Mouse (Mus musculus) gastrocnemius, adult 18-20 months (tissue): ENCODE data around the gene Nyap2. TPM values are rescaled to one million over a fixed set of nuclear protein-coding genes. Genes with fewer than 3 reads are reported as not detected.
"Not testable (repeated sequence)": the region's sequence is repeated elsewhere in the genome, so short reads cannot be mapped to it uniquely, and the experiment has no call there.

Source experiments
- DNase-seq: peaks from one replicate; pipeline ENCODE4 v3.0.0; 2021; ENCODE audit warnings: low spot score
- total RNA-seq, 2 experiments: library from RNA; stranded (reverse); gene quantifications; 2 replicates each; pipeline ENCODE4 v1.2.3; 2021

The Nyap2 gene
- total RNA-seq, 2 experiments from 2014 or later: not detected

DNA sequence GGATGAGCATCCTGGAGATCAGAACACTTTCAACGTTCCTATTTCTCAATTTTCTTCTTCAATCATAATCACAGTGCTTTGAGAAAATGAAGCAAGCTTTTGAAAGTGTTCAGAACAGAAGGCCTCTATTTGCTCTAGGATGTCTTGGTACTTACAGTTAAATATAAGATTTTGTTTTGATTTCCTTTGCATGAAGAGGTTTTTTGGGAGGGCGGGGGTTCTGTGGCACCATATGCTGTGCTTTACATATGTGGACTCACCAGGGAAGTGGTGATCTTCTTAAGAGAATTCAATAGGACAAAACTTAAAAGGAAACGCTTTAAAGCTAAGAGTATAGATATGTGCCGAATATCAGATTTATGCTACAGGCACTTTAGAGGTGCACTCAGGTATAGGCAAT lies 103.0 kb downstream of the Nyap2 start:
- DNase-seq: no peak

GRCm38 (mm10) chr1:81180686-81181085 lies 103.9 kb downstream of the Nyap2 start:
- no peak for DNase-seq

GRCm38 (mm10) chr1:81209536-81209935 lies 132.8 kb downstream of the Nyap2 start:
- no peak for DNase-seq

DNA sequence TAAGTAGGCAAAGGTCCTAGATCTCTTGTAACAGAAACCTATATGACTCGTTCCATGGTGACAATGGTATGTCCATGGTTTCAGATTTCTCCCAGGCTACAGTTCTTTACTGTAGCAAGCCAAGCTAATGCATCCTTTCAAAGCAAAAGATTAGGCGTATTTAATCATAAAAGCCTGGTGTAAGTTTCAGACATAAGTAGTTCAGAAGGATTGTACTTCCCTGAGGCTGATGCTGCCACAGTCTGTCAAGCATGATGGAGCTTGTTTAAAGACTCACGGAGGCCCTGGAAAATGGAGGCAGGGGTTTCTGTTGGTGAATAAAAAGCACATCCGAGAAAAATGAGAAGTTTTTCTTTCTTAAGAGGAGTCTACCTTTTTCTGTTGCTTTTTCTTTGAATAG lies 134.7 kb downstream of the Nyap2 start:
- no peak for DNase-seq

- DNase-seq: no peak
Measured at GRCm38 (mm10) chr1:81219790-81220189, 143.0 kb downstream of the Nyap2 start.

GRCm38 (mm10) chr1:81231759-81232406 lies 155.1 kb downstream of the Nyap2 start:
- DNase-seq: no peak

- DNase-seq: not testable (repeated sequence)
Measured at GRCm38 (mm10) chr1:81232407-81232789, 155.6 kb downstream of the Nyap2 start.

DNA sequence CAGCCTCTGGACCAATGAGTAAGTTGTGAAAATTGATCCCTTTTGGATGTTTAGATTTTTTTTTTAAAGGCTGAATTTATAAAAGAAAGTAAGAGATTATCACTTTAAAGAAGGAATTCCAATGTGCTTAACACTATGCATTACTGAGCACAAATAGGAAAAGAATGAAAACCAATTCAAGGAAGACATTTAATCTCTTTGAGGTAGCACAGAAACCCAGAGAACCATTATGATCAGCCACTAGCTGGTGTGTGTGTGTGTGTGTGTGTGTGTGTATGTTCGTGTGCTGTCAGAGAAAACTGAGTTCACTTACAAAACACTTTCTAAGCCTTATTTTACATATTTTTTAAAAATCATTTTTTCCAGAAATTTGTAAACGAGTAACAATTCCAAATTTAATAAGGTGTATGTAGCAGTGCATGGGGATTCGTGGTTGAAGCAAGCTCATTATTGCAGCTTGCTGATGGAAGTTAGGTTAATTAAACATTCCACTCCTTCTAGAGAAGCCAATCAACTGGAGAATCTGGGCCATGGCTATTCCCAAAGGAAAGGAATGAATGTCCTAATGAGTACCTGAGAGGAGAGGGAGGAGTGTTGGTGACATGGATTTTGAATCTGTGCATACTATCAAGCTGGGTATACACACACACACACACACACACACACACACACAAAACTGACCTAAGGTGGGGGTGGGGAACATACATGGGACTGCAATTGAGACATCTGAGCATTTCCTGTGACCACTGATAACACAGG lies 171.9 kb downstream of the Nyap2 start:
- DNase-seq: no peak

DNA sequence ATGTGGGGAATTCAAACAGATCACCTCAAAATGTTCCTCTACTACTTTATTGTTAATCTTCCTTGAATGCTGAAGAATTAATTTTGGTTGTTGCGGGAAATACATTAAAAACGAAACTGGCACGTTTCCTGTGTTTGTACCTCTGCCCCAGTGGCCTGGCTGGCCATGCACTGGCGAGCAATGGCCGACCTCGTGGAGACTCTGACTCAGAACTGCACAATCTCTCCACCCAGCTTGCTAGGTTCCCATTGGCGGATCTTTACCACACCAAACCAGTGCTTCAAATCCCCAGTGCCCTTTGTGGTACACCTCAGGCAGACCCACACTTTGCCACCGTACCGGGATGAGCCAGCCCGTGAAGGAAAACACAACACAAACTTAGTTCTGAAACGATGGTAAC lies 173.3 kb downstream of the Nyap2 start:
- DNase-seq: no peak

DNA sequence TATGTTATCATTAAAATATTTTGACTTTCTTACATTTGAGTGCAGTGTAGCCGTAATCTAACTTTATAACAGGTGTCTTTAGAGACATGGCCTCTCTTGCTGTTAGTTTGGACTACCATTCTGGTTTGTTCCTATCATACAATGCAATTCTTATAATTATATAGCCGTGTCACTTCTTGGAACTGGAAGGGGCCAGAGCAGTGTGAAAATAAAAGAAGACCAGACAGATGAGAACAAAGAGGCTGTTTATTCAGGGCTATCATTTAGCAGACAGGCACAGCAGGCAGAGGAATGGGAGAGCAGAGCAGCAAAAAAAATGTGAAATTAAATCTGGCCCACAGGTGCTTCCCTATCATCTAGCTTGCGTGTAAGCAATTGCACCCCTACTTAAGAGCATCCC lies 189.7 kb downstream of the Nyap2 start:
- DNase-seq: no peak

DNA sequence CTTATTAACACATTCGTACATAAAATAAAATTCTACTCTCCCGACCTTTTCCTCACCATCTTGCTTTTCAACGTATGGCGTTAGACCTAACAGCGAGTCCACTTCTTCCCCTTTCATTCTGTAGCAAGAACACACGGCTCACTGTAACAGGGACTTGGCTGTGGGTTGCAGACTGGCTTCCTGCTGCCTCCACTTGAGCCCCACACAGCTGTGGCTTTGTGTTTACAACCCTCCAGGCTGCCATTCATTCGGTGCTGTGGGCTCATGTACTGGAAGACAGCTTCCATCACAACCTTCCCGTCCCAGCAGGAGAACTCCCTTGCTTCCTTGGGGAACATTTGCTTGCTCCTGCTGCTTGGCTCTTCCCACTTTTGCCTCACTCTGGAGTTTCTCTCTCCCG lies 204.2 kb downstream of the Nyap2 start:
- no peak for DNase-seq

GRCm38 (mm10) chr1:81285633-81286032 lies 208.9 kb downstream of the Nyap2 start:
- DNase-seq: no peak

DNA sequence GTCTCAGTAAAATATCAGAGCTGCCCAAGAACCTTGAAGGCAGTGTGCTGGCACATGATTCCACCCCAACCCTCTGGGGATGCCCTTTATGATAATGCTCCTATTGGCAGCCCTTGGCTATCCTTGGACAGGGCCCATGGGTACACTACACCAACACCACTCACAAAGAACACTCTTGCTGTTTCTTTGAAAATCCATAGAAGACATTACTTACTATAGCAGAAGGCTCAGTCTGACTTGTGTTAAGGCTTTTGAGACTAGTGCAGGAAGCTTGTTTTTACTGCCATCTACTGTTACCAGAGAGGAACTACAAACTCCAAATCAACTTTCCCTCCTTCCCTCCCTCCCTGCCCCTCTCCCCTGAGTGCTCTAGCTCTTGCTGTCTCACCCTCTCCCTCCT lies 210.3 kb downstream of the Nyap2 start:
- DNase-seq: no peak

GRCm38 (mm10) chr1:81300735-81301134 lies 224.0 kb downstream of the Nyap2 start:
- DNase-seq: no peak

DNA sequence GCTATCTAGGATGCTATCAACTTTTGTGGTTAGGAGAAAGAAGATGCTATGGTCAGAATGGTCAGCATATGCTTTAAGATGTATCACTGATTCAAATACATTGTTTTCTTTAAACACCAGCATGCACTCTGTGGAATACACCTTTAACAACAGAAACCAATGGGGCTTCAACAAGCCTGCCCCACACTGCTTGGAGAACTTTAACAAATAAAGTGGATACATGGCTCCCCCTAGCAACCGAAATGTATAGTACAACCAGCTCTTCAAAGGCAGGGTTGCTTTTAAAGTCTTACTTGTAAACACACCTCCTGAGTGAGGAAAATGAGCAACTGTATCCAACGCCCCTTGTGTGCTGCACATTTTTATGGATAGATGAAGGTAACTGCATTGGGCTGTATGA lies 224.9 kb downstream of the Nyap2 start:
- no peak for DNase-seq

GRCm38 (mm10) chr1:81303389-81303788 lies 226.6 kb downstream of the Nyap2 start:
- no peak for DNase-seq

GRCm38 (mm10) chr1:81307407-81307806 lies 230.7 kb downstream of the Nyap2 start:
- DNase-seq: no peak

- no peak for DNase-seq
Measured at GRCm38 (mm10) chr1:81307934-81308333, 231.2 kb downstream of the Nyap2 start.

- DNase-seq: peak; percentile 60
Measured at GRCm38 (mm10) chr1:81310087-81310626, 233.4 kb downstream of the Nyap2 start.

GRCm38 (mm10) chr1:81316403-81316994 lies 239.7 kb downstream of the Nyap2 start:
- DNase-seq: peak; percentile 58

- no peak for DNase-seq
Measured at GRCm38 (mm10) chr1:81316995-81317413, 240.3 kb downstream of the Nyap2 start.

GRCm38 (mm10) chr1:81387722-81388121 lies 311.0 kb downstream of the Nyap2 start:
- no peak for DNase-seq
